Mouse (Mus musculus): ENCODE measurements around the gene Grid1. TPM values are rescaled to one million over a fixed set of nuclear protein-coding genes. Genes with fewer than 3 reads are reported as not detected.

Gene Grid1
- total and polyA plus RNA-seq, 3 experiments: 0.04 TPM; not detected in 2

DNA sequence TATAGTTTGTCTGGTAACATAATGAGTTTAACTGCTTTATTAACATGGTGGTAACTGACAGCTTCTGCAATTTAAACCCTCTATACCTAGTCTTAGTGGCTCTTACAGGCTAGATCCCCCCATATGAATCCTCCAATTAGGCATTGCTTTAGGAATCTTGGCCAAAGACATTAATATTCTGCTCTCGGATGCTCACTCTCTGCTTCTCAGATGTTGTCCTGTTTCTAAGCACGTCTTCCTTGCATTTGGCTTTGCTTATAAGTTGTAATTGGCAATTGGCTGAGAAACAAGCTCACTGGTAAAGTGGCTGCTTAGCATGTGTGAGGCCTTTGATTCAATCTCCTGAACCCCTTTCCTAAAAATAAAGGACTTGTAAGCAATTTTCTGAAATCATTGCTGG is 610.4 kb downstream of the Grid1 start:
- intact Hi-C loops (cut with DNase I): no loop called here
- Histone ChIP-seq H3K27ac (no peak overlapping the region), H3K36me3 (ENCODE audit: control insufficient read depth, insufficient read depth, low read length) (no peaks in the 10 kb centered on the region), H3K79me2 (replicated peaks; ENCODE audit: control insufficient read depth, insufficient read depth, low read length) (no peaks in the 10 kb centered on the region), H3K4me1 (ENCODE audit: control insufficient read depth, insufficient read depth, low read length) (no peaks in the 10 kb centered on the region), H3K4me3 (no peak overlapping the region), H3K27me3 (ENCODE audit: control insufficient read depth, insufficient read depth, low read length) (no peaks in the 10 kb centered on the region), H3K9ac (ENCODE audit: low read depth, low read length) (no peak overlapping the region)
- TF ChIP-seq EP300 (IDR thresholded peaks at IDR 0.05; ENCODE audit: insufficient read depth, low read depth, low read length) (no peak), POLR2A (IDR thresholded peaks at IDR 0.05; ENCODE audit: insufficient read depth, low read depth, low read length) (no peak), CTCF (IDR thresholded peaks at IDR 0.05) (no peak)
- DNase-seq: no peak
- WGBS: 68% methylated on average over 2 of the region's 2 CpGs

DNA sequence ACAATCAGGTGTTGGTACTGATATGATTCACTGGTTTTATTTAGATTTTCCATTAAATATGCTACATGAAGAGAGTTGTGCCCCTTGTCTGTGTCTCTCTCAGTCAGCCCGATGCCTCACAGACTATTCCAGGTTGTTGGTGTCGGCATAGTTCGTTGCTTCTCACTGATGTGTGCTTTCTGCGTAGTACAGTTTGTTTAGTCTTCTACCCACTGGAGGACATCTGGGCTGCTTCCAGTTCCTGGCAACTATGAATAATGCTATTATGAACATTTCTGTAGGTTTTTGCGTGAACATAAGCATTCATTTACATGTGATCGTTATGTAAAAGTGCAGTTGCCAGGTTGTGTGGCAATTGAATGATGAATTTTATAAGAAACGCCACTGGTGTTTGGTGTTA is 633.8 kb downstream of the Grid1 start:
- H3K4me3 ChIP-seq: no peak overlapping the region
- H3K79me2 ChIP-seq (replicated peaks; ENCODE audit: control insufficient read depth, insufficient read depth, low read length): no peaks in the 10 kb centered on the region
- TF ChIP-seq POLR2A (IDR thresholded peaks at IDR 0.05; ENCODE audit: insufficient read depth, low read depth, low read length) (no peak), CTCF (IDR thresholded peaks at IDR 0.05) (no peak), EP300 (IDR thresholded peaks at IDR 0.05; ENCODE audit: insufficient read depth, low read depth, low read length) (no peak)
- no peak for DNase-seq
- no peaks in the 10 kb centered on the region for H3K27me3 ChIP-seq (ENCODE audit: control insufficient read depth, insufficient read depth, low read length)
- no peaks in the 10 kb centered on the region for H3K4me1 ChIP-seq (ENCODE audit: control insufficient read depth, insufficient read depth, low read length)
- no peaks in the 10 kb centered on the region for H3K36me3 ChIP-seq (ENCODE audit: control insufficient read depth, insufficient read depth, low read length)
- 84% methylated on average over 7 of the region's 7 CpGs for WGBS
- intact Hi-C loops (cut with DNase I): no loop called here
- no peak overlapping the region for H3K27ac ChIP-seq
- no peak overlapping the region for H3K9ac ChIP-seq (ENCODE audit: low read depth, low read length)

- no peak overlapping the region for H3K9ac ChIP-seq (ENCODE audit: low read depth, low read length)
- no peaks in the 10 kb centered on the region for H3K36me3 ChIP-seq (ENCODE audit: control insufficient read depth, insufficient read depth, low read length)
- H3K4me3 ChIP-seq: no peak overlapping the region
- TF ChIP-seq EP300 (IDR thresholded peaks at IDR 0.05; ENCODE audit: insufficient read depth, low read depth, low read length) (no peak), POLR2A (IDR thresholded peaks at IDR 0.05; ENCODE audit: insufficient read depth, low read depth, low read length) (no peak), CTCF (IDR thresholded peaks at IDR 0.05) (no peak)
- H3K27me3 ChIP-seq (ENCODE audit: control insufficient read depth, insufficient read depth, low read length): no peaks in the 10 kb centered on the region
- 65% methylated on average over 6 of the region's 6 CpGs for WGBS
- no peaks in the 10 kb centered on the region for H3K79me2 ChIP-seq (replicated peaks; ENCODE audit: control insufficient read depth, insufficient read depth, low read length)
- no peak for DNase-seq
- intact Hi-C loops (cut with DNase I): no loop called here
- no peaks in the 10 kb centered on the region for H3K4me1 ChIP-seq (ENCODE audit: control insufficient read depth, insufficient read depth, low read length)
- H3K27ac ChIP-seq: no peak overlapping the region
These were observed 648.3 kb downstream of the Grid1 start for GRCm38 (mm10) chr14:35468254-35468653.

DNA sequence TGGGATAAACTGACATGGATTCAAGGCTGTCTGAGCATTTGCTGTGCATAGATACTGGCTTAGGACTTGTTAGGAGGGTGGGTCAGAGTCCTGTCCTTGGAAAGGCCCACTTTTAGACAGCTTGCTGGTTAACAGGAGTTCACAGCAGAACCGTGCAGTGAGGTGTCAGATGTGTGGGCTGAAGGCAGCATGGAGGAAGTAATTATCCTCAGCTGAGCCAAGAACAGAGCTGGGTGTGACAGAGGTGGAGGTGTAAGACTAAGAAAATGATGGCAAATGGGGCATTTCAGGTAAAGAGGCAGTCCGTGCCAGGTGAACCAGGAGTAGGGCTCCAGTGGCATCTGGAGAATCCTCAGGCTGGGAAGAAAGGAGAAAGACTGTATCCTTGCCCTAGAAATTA is 666.1 kb downstream of the Grid1 start:
- intact Hi-C loops (cut with DNase I): no loop called here
- WGBS: 67% methylated on average over 2 of the region's 2 CpGs
- no peak for DNase-seq
- no peaks in the 10 kb centered on the region for H3K79me2 ChIP-seq (replicated peaks; ENCODE audit: control insufficient read depth, insufficient read depth, low read length)
- TF ChIP-seq CTCF (IDR thresholded peaks at IDR 0.05) (no peak), POLR2A (IDR thresholded peaks at IDR 0.05; ENCODE audit: insufficient read depth, low read depth, low read length) (no peak), EP300 (IDR thresholded peaks at IDR 0.05; ENCODE audit: insufficient read depth, low read depth, low read length) (no peak)
- H3K36me3 ChIP-seq (ENCODE audit: control insufficient read depth, insufficient read depth, low read length): no peaks in the 10 kb centered on the region
- no peak overlapping the region for H3K9ac ChIP-seq (ENCODE audit: low read depth, low read length)
- no peaks in the 10 kb centered on the region for H3K4me1 ChIP-seq (ENCODE audit: control insufficient read depth, insufficient read depth, low read length)
- H3K27me3 ChIP-seq (ENCODE audit: control insufficient read depth, insufficient read depth, low read length): no peaks in the 10 kb centered on the region
- no peak overlapping the region for H3K27ac ChIP-seq
- no peak overlapping the region for H3K4me3 ChIP-seq

DNA sequence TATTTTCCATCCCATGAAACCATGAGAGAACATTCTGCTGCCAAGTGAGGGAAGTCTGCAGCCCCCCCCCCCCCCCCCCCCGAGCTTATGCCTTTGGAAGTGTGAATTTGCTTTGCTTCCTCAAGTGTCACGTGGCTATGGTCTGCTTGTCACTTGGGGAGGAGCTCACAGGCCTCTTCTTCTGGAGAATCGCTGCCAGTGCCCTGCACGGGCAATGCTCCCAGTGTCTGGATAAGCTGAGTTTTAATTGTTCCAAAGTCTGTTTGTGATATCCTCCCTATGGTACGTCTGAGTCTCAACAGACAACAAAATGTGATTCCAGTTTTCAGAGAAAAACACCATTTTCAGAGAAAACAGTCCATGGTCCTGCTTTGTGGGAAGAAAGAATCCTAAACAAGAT is 682.4 kb downstream of the Grid1 start:
- no peak overlapping the region for H3K9ac ChIP-seq (ENCODE audit: low read depth, low read length)
- TF ChIP-seq POLR2A (IDR thresholded peaks at IDR 0.05; ENCODE audit: insufficient read depth, low read depth, low read length) (no peak), CTCF (IDR thresholded peaks at IDR 0.05) (no peak), EP300 (IDR thresholded peaks at IDR 0.05; ENCODE audit: insufficient read depth, low read depth, low read length) (no peak)
- no peak overlapping the region for H3K27ac ChIP-seq
- H3K27me3 ChIP-seq (ENCODE audit: control insufficient read depth, insufficient read depth, low read length): no peaks in the 10 kb centered on the region
- no peaks in the 10 kb centered on the region for H3K79me2 ChIP-seq (replicated peaks; ENCODE audit: control insufficient read depth, insufficient read depth, low read length)
- 17% methylated on average over 5 of the region's 5 CpGs for WGBS
- H3K36me3 ChIP-seq (ENCODE audit: control insufficient read depth, insufficient read depth, low read length): no peaks in the 10 kb centered on the region
- DNase-seq: no peak
- no peak overlapping the region for H3K4me3 ChIP-seq
- H3K4me1 ChIP-seq (ENCODE audit: control insufficient read depth, insufficient read depth, low read length): no peaks in the 10 kb centered on the region; the same call in 1 of the 2 replicates
- intact Hi-C loops (cut with DNase I): no loop called here

GRCm38 (mm10) chr14:35519402-35519801 is 699.5 kb downstream of the Grid1 start:
- H3K4me3 ChIP-seq: no peak overlapping the region
- H3K36me3 ChIP-seq (ENCODE audit: control insufficient read depth, insufficient read depth, low read length): no peaks in the 10 kb centered on the region
- H3K79me2 ChIP-seq (replicated peaks; ENCODE audit: control insufficient read depth, insufficient read depth, low read length): no peaks in the 10 kb centered on the region
- TF ChIP-seq EP300 (IDR thresholded peaks at IDR 0.05; ENCODE audit: insufficient read depth, low read depth, low read length) (no peak), POLR2A (IDR thresholded peaks at IDR 0.05; ENCODE audit: insufficient read depth, low read depth, low read length) (no peak), CTCF (IDR thresholded peaks at IDR 0.05) (no peak)
- intact Hi-C loops (cut with DNase I): no loop called here
- no peak overlapping the region for H3K9ac ChIP-seq (ENCODE audit: low read depth, low read length)
- H3K27ac ChIP-seq: no peak overlapping the region
- H3K4me1 ChIP-seq (ENCODE audit: control insufficient read depth, insufficient read depth, low read length): no peaks in the 10 kb centered on the region
- no peak for DNase-seq
- no peaks in the 10 kb centered on the region for H3K27me3 ChIP-seq (ENCODE audit: control insufficient read depth, insufficient read depth, low read length)
